Mouse (Mus musculus): Measurements from ENCODE around the gene Gabbr2.

The Gabbr2 gene

DNA sequence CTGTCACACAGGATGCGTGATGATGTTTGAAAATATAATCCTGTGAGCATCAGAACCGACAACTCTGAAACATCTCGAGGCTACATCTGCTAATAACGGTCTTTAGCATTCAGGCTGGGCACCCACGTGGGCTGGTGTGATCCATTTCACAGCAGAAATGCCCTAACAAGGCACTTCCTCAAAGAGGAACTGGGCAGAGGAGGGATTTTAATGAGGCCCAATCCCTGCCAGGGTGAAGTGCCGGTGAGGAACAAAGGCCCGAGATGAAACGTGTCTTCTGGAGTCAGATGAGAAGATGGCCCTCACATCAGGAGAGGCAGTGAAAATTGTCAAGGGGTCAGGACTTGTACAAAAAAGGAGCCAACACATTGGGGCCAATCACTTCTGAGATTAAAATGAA, 221.6 kb downstream of the Gabbr2 start:
- DNase-seq (ENCODE audit: extremely low spot score, low spot score), result no peak

GRCm38 (mm10) chr4:46766326-46766725, 225.3 kb downstream of the Gabbr2 start:
- no peak for DNase-seq (ENCODE audit: extremely low spot score, low spot score)

DNA sequence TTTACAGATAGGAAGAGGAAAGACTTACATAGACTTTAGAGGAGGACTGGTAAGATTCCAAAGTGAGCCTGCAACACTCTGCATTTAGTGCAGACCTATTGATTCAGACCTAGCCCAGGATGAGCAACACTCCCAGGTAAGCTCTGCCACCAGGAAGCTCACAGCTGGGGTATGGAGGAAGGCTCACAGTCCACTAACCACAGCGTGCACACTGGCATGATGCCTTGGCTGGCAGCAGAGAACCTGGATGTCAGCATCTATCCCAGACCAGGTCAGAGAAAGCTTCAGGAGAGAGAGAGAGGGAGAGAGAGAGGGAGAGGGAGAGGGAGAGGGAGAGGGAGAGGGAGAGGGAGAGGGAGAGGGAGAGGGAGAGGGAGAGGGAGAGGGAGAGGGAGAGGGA, 231.8 kb downstream of the Gabbr2 start:
- DNase-seq (ENCODE audit: extremely low spot score, low spot score), result no peak

- DNase-seq (ENCODE audit: extremely low spot score, low spot score), result no peak
Measured at GRCm38 (mm10) chr4:46758340-46759041, 233.2 kb downstream of the Gabbr2 start.

GRCm38 (mm10) chr4:46754407-46755194, 237.1 kb downstream of the Gabbr2 start:
- DNase-seq (ENCODE audit: extremely low spot score, low spot score), result no peak

- no peak for DNase-seq (ENCODE audit: extremely low spot score, low spot score)
Measured at GRCm38 (mm10) chr4:46752306-46752705, 239.4 kb downstream of the Gabbr2 start.

DNA sequence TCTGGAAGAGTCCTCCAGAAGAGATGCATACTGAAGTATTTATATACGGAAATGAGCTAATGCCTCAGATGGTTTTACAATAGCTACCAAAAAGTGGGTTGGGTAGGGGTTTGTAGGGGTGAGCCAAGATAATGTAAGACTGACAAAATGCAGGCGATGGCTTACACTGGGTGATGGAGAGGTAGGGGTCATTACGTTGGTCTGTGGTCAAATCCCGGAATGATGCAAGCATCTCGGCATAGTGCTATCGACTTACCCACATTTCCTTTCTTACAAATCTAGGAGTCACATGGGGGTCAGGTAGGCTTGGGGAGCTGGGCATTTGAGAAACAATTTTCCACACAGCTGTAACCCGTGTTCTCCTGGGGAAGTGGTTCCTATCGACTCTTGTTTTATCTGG, 242.7 kb downstream of the Gabbr2 start:
- no peak for DNase-seq (ENCODE audit: extremely low spot score, low spot score)

GRCm38 (mm10) chr4:46747007-46747746, 244.5 kb downstream of the Gabbr2 start:
- DNase-seq (ENCODE audit: extremely low spot score, low spot score), result no peak

DNA sequence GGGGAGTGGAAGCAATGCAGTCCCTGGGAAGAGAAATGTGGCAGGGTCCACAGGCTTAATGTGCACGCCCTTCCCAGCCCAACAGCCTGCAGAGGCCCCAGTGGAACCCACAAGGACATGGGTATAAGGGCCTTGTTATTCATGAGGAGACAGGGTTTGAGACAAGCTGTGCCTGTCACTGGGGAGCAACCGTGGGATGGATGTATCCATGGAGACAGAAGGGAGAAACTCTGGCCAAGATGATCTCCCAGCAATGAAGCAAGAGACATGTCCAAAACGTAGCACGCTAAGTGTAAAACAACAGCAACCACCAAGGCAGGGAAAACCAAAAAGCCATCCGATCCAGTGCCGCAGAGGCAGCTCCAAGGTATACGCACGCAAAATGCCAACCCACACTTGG, 246.1 kb downstream of the Gabbr2 start:
- no peak for DNase-seq (ENCODE audit: extremely low spot score, low spot score)

- no peak for DNase-seq (ENCODE audit: extremely low spot score, low spot score)
Measured at GRCm38 (mm10) chr4:46744583-46745155, 247.0 kb downstream of the Gabbr2 start.

- no peak for DNase-seq (ENCODE audit: extremely low spot score, low spot score)
Measured at GRCm38 (mm10) chr4:46742601-46743000, 249.1 kb downstream of the Gabbr2 start.

DNA sequence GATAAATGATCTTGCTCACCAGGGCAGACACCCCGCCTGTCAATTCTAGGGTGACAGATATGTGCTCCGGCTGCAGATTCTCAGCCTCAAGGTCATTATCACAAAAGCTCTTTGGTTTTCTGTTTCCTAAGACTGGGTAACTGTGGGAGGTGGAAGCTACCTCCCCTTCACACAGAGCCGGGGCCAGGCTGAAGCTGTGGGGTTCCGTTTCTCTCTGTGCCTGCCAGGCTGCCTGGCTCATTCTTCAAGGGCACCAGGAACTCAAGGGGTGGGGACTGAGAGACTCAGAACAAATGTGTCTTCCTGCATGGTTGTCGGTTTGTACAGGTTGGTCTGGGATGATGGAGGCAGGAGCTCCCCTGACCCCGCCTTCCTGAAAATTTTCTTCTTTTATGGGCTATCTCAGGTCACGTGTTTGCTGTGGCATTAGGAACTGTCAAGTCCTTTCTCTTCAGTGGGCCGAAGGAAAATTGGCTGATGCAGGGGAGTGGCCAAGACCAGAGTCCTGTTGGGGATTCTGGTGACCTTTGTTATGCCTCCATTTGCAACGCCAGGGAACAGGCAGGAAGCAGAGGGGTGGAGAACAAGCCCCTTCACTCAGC, 254.7 kb downstream of the Gabbr2 start:
- no peak for DNase-seq (ENCODE audit: extremely low spot score, low spot score)

- DNase-seq (ENCODE audit: extremely low spot score, low spot score), result no peak
Measured at GRCm38 (mm10) chr4:46734906-46735305, 256.8 kb downstream of the Gabbr2 start.

DNA sequence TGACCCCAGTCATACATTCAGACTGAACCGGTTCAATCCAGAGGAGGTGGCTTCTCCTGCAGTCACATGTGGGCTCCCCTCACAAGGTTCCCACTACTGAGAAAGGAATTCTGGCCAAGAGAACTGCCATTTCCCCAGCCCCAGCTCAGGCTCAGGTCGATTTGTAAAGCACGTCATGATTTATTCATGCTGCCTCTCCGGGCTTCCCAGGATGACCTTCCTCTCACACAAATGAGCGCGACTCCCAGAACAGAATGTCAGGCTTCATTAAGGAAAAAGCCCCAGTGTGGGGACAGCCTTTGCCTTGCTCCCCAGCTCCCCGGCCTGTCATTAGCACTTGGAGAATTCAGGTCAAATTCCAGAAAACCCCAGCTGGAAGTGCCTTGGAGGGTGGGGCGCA, 260.1 kb downstream of the Gabbr2 start:
- DNase-seq (ENCODE audit: extremely low spot score, low spot score), result peak; percentile 20

DNA sequence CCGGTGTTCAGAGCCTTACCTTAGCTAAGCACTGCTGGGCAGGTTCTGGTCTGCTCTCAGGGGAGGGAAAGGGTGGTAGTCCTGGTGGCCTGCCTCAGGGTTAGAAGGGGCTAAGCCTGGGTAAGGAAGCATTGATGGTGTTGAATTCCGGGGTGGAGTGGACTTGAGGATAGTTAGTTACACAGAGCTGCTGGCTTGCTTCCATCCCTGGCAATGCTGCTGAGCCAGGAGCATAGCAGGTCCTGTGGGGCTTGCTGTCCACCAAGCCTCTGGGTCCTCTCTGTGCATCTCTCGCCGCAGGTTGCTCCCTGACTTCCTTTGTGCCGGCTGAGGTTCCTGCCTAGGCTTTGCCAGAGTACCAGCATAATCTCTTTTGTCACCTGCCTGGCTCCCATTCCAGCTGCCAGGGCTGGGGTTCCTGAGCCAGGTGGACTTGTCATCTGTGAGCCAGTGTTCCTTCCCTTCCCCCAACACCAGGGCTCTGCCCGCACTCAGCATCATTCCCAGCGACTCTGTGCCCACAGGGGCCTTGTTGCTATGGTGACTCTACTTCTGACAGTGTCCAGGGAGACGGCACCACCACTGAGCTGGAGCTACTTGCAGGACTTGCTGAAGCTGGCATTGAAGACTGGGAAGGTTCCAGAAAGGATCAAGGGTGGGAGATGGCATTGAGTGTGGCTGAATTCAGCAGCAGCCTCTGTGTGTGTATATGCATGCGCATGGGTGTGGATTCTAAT, 262.2 kb downstream of the Gabbr2 start:
- DNase-seq (ENCODE audit: extremely low spot score, low spot score), result no peak

GRCm38 (mm10) chr4:46728231-46728630, 263.4 kb downstream of the Gabbr2 start:
- no peak for DNase-seq (ENCODE audit: extremely low spot score, low spot score)

- no peak for DNase-seq (ENCODE audit: extremely low spot score, low spot score)
Measured at GRCm38 (mm10) chr4:46727153-46727552, 264.5 kb downstream of the Gabbr2 start.

DNA sequence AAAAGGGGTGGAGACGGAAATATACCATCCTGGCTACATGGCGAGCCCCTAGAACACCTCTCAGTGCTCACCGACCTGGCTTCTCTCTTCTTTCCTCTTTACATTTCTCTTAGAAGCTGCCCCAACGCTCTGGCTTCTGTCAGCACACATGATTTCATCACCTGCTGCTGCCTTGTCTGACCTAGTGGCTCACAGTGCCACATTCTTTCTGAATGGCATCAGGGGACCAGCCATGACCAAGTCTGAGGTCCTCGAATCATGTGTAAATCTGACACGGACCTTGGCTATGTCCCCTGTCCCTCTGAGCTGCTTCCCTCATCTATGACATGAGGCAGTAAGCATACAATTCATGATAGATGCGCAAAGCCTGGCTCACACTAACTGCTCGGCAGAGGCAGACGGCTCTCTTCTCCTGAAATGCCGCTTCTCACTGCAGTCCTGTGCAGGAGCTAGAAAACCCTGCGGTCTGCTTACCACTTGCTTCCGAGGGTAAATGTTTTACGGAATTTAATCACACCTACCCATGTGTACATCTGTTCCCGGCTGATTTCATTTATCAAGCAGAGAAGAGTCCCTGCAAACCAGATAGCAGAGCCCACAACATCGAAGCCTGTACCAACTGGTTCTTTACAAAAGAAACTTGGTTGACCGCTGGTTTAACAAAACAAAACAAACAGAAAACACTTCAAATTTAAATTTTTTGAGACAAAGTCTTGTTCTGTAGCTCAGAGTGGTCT, 270.7 kb downstream of the Gabbr2 start:
- DNase-seq (ENCODE audit: extremely low spot score, low spot score), result no peak

DNA sequence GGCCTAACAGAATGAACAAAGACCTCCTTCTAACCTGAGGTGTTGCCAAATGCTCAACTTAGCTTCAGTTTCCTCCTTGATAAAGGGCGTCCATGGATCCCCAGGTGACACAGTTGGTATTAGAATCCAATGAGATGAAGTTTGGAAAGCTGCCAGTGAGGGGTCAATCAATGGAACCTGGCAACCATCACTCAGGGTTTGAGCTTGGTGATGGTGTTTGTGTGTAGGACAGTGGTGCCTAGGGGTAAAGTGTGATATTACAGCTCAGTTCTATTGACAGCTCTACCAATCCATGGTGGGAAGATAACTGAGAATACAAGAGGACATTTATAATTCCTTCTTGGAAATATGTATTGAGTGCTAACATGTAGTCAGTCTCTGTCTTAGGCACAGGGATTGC, 271.6 kb downstream of the Gabbr2 start:
- no peak for DNase-seq (ENCODE audit: extremely low spot score, low spot score)

- DNase-seq (ENCODE audit: extremely low spot score, low spot score), result no peak
Measured at GRCm38 (mm10) chr4:46718624-46719023, 273.0 kb downstream of the Gabbr2 start.

Data from neural tube, embryonic 10.5 days (tissue).